Mouse (Mus musculus) hindbrain, embryonic 13.5 days (tissue): ENCODE results near the gene Tk1. TPM values are rescaled to one million over a fixed set of nuclear protein-coding genes. Genes with fewer than 3 reads are reported as not detected.

Source experiments
- ATAC-seq: fragments of 200-750 bp; cut with Nextera tagmentation; 2 replicates; pipeline ENCODE4 v1.8.0; 2017; ENCODE audit warnings: moderate TSS enrichment; ENCODE audit not compliant: low FRiP score
- H3K27ac ChIP-seq: fragments of 300-500 bp; sonication (generic); 2 replicates; pipeline ENCODE4 v1.5.1; 2015; ENCODE audit warnings: inconsistent platforms, mild to moderate bottlenecking, moderate library complexity
- H3K27me3 ChIP-seq: fragments of 300-500 bp; sonication (generic); 2 replicates; pipeline ENCODE4 v1.6.1; 2015; ENCODE audit warnings: mild to moderate bottlenecking, inconsistent platforms
- H3K36me3 ChIP-seq: fragments of 300-500 bp; sonication (generic); 2 replicates; pipeline ENCODE4 v1.6.1; 2015; ENCODE audit warnings: mild to moderate bottlenecking, inconsistent platforms
- H3K4me1 ChIP-seq: fragments of 300-500 bp; sonication (generic); replicated peaks from 2 replicates; pipeline ENCODE4 v1.6.1; 2015; ENCODE audit warnings: inconsistent platforms
- H3K4me2 ChIP-seq: fragments of 300-500 bp; sonication (generic); 2 replicates; pipeline ENCODE4 v1.6.1; 2015; ENCODE audit warnings: inconsistent platforms, mild to moderate bottlenecking, moderate library complexity
- H3K4me3 ChIP-seq: fragments of 300-500 bp; sonication (generic); 2 replicates; pipeline ENCODE4 v1.5.1; 2015; ENCODE audit warnings: mild to moderate bottlenecking, inconsistent platforms
- H3K9ac ChIP-seq: fragments of 300-500 bp; sonication (generic); 2 replicates; pipeline ENCODE4 v1.6.1; 2015; ENCODE audit warnings: mild to moderate bottlenecking, inconsistent platforms
- H3K9me3 ChIP-seq: fragments of 300-500 bp; sonication (generic); 2 replicates; pipeline ENCODE4 v1.6.1; 2016; ENCODE audit warnings: inconsistent platforms
- WGBS: fragments of 180-500 bp; shearing (Covaris S2); methylation state at CpG from one replicate; pipeline ENCODE4 v1.1.7; 2015; 5-methylcytosine and 5-hydroxymethylcytosine counted together
- polyA plus RNA-seq: library from polyadenylated mRNA; unstranded; fragments of >200 nt; fragmentation: Nextera tagmentation; extraction: Ambion mirVana; gene quantifications from 2 replicates; pipeline ENCODE4 v1.2.1, GENCODE M21; 2015

The Tk1 gene
- polyA plus RNA-seq, 1 experiment from 2014 or later, result 25.3 TPM

DNA sequence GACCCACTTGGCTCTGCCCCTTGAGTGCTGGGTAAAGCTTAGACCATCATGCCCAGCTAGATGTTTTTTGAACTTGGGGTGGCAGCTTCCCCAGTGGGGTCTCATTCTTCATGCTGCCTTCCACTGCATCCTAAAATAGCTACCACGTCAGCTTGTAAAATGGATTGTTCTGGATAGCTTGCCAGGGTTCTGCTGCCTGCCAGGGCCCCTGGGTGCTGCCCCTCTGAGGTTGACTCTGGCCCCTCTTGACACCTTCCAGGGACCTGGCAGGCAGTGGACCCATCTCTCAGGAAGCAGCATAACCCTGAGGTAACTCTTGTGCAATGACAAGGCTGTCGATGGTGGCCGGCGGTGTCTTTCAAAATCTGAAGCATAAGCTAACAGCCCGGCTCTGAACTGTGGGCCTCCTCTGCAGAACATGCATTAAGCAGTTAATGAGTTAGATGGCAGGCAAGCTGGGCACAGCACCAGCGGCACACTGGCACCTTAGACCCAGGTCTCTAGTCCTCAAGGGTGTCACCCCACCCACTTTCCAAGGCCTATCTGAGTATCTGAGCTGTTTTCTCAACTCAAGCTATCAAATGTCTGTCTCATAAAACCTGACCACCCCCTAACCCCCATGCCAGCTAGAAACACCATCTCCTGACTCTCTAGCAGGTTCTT lies 11.1 kb downstream of the Tk1 start:
- peaks cover 9% of the 10 kb centered on the region for H3K27me3 ChIP-seq
- peaks cover 25% of the 10 kb centered on the region for H3K4me1 ChIP-seq
- no peak overlapping the region for H3K9ac ChIP-seq
- H3K36me3 ChIP-seq, result peaks cover 4% of the 10 kb centered on the region; the same call in 1 of the 2 replicates
- H3K4me3 ChIP-seq, result no peak overlapping the region
- ATAC-seq, result no peak
- WGBS, result 92% methylated on average over 6 of the region's 6 CpGs
- no peaks in the 10 kb centered on the region for H3K9me3 ChIP-seq
- H3K27ac ChIP-seq, result no peak overlapping the region
- no peak overlapping the region for H3K4me2 ChIP-seq

DNA sequence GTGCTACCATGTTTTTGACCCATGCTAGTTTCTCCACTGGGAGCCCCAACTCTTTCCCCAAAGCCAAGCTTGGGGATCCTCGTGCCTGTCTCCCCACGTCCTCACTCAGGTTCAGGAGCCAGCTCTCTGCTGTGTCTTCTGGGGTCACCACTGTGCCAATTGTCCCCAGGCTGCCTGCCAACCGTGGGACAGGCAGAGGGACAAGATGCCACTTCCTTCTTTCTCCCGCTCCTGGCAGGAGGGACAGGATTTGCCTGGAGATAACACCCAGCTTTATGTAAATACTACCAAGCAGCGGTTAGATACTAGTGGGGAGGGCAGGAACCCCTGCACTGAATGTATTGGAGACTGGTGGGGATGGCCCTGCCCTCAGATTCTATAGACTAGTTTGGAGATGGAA lies 12.0 kb downstream of the Tk1 start:
- no peak for ATAC-seq

DNA sequence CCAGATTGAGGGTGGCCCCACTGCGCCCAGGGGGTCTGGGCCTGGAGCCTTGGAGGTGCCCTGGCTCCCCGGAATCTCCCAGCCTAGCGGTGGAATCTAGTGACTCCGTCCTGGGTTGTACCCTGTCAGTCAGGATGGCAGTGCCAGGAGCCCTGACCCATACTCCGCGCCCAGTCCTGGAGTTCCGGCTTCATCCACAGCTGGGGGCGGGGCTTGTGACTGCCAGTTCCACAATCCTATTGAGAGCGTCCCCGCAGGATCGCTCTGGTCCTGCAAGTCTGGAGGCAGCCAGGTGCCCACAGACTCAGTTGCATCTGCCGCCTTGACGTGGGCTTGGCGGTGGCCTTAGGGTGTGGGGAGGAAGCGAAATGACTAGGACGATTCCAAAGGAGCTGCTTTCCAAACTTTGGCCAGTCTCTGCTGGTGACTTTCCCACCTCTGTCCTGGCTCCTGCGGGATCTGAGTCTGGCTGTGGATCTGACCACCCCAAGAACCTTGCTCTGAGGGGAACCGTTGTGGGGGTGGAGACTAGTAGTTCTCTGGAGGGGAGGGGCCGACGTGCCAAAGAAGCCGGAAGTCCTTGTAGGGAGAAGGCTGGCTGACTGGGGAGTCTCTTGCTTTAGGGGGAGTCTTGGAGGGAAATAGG lies 15.4 kb downstream of the Tk1 start:
- Histone ChIP-seq H3K9ac (peak overlapping the region; percentile 74), H3K4me1 (peaks cover 24% of the 10 kb centered on the region), H3K27ac (no peak overlapping the region), H3K9me3 (no peaks in the 10 kb centered on the region), H3K36me3 (peaks cover 4% of the 10 kb centered on the region; the same call in 1 of the 2 replicates), H3K4me3 (peak overlapping the region; percentile 56), H3K27me3 (peaks cover 25% of the 10 kb centered on the region), H3K4me2 (peak overlapping the region; percentile 90)
- under 1% methylated on average over 21 of the region's 21 CpGs for WGBS
- peak; percentile 76 for ATAC-seq

More for the DNA sequence above, 12.0 kb downstream of the Tk1 start:
- Histone ChIP-seq H3K4me1 (peaks cover 27% of the 10 kb centered on the region), H3K4me3 (no peak overlapping the region), H3K4me2 (no peak overlapping the region), H3K9me3 (no peaks in the 10 kb centered on the region), H3K27ac (no peak overlapping the region), H3K9ac (no peak overlapping the region), H3K36me3 (peaks cover 4% of the 10 kb centered on the region; the same call in 1 of the 2 replicates), H3K27me3 (peaks cover 19% of the 10 kb centered on the region)
- WGBS, result 77% methylated on average over 5 of the region's 5 CpGs

DNA sequence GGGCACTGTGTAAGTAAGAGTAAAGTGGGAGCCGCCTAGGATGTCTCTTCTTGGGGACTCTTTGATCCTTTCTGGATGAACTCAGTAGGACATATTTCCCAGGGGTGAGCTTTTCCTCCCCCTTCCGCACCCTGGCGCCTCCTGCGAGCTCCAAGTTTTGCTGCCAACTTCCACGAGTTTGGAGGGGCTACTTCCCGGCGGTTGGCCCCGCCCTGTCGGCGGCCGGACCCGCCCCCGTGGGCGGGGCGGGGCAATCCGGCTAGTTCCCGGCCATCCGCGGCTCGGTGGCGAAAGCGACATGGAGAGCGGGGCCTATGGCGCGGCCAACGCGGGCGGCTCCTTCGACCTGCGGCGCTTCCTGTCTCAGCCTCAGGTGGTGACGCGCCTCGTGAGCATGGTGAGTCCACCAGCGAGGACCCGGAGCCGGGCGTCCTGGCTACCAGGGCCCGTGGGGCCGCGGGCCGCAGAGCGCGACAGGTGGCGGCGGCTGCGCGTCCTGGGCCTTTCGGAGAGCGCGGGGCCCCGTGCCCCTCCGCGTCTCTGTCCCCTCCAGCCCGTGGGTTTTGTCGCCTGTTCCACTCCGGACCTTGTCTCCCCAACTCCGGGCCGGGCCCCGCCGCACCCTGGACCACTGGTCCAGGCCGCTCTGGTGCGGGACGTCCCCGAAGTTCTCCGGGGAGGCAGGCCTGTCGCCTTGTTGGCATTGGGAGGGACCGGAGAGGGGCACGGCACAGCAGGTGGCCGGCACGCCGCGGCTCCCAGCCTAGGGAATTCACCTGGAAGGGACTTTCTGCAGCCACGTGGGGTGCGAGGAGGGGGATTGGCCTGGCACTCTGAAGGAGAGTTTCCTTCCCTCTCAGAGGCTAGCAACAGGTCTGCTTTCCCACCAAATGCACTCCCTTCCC lies 16.2 kb downstream of the Tk1 start, which contains the start of the genes Gm20708 and Syngr2:
Gm20708 (plus strand) TSS at position 262 of the 905 bp plus-strand sequence.
Syngr2 (plus strand) TSS at position 262 of the 905 bp plus-strand sequence.
- Histone ChIP-seq H3K9ac (peak within 1 kb of the TSS; percentile 74), H3K4me1 (peaks cover 24% of the 10 kb centered on the region), H3K9me3 (no peaks in the 10 kb centered on the region), H3K4me3 (peak within 1 kb of the TSS; percentile 56), H3K36me3 (peaks cover 4% of the 10 kb centered on the region; the same call in 1 of the 2 replicates), H3K27ac (no peak within 1 kb of the TSS), H3K4me2 (peak within 1 kb of the TSS; percentile 90), H3K27me3 (peaks cover 25% of the 10 kb centered on the region)
- WGBS, result under 1% methylated on average over 68 of the region's 75 CpGs
- ATAC-seq, result peak; percentile 57

DNA sequence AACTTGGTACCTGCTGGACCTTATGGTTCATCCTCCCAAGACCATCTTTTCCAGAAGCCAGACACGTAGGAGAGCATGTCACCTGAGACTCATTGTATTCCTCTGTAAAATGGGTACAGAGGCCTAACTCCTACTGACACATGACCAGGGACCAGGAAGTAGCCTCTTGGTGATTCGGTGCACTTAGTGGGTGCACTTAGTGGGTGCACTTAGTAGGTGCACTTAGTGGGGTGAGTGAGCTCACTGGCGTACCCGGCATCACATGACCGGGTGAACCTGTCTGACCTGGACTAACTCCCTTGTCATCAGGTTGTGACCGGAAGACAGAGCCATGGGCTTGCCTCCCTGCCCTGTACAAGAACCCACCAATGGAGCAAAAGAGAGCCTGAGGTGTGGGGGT lies 19.1 kb downstream of the Tk1 start:
- no peaks in the 10 kb centered on the region for H3K9me3 ChIP-seq
- H3K4me1 ChIP-seq, result peaks cover 24% of the 10 kb centered on the region
- no peak for ATAC-seq
- no peak overlapping the region for H3K4me3 ChIP-seq
- H3K27me3 ChIP-seq, result peaks cover 25% of the 10 kb centered on the region
- H3K9ac ChIP-seq, result no peak overlapping the region
- H3K4me2 ChIP-seq, result no peak overlapping the region
- no peaks in the 10 kb centered on the region for H3K36me3 ChIP-seq
- H3K27ac ChIP-seq, result no peak overlapping the region
- WGBS, result 93% methylated on average over 6 of the region's 6 CpGs

DNA sequence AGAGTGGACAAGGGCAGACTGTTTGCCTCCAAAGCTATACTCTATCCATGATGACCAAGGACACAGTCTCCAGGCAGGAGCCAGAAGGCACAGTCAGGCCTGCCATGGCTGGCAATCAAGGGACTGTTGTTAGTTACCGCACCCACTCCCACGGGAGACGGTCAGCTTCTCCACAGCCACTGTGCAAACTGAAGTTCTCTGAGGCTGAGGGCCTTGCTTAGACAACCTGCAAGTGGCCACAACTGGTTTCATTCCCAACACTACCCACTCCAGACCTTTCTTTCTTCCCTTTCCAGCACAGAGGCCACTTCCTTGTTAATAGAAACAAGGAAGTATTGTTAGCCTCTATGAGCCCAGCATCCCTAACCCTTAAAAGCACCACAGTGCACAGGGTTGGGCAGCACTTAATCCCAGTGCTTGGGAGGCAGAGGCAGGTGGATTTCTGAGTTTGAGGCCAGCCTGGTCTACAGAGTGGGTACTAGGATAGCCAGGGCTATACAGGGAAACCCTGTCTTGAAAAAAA lies 22.7 kb downstream of the Tk1 start:
- no peak for ATAC-seq
- Histone ChIP-seq H3K9me3 (no peaks in the 10 kb centered on the region), H3K27ac (no peak overlapping the region), H3K36me3 (no peaks in the 10 kb centered on the region), H3K4me1 (no peaks in the 10 kb centered on the region; the same call in 1 of the 2 replicates), H3K9ac (no peak overlapping the region), H3K27me3 (no peaks in the 10 kb centered on the region), H3K4me2 (no peak overlapping the region), H3K4me3 (no peak overlapping the region)
- WGBS, result 95% methylated on average over 3 of the region's 3 CpGs

DNA sequence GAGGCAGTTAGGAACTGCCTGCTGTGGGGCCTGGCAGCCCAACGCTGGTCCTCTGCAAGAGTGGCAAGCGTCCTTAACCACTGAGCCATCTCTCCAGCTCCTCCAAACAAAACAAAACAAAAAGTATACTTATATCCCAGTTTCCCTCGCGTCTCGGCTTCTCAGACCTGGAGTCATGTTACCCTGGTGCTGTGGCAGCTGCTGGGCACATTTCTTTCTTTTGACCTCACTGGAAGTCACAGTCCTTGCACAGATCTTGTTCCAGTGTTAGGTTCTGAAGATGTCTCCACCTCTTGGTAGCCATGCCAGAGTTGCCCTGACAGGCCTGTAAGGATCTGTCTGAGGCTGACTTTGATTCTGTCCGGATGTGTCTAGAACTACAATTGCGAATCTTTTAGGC lies 24.2 kb downstream of the Tk1 start:
- Histone ChIP-seq H3K36me3 (no peaks in the 10 kb centered on the region), H3K4me3 (no peak overlapping the region), H3K4me1 (no peaks in the 10 kb centered on the region; the same call in 1 of the 2 replicates), H3K4me2 (no peak overlapping the region), H3K9ac (no peak overlapping the region), H3K27me3 (peaks cover 2% of the 10 kb centered on the region; the same call in 1 of the 2 replicates), H3K9me3 (no peaks in the 10 kb centered on the region), H3K27ac (no peak overlapping the region)
- ATAC-seq, result no peak
- WGBS, result 83% methylated on average over 7 of the region's 7 CpGs

DNA sequence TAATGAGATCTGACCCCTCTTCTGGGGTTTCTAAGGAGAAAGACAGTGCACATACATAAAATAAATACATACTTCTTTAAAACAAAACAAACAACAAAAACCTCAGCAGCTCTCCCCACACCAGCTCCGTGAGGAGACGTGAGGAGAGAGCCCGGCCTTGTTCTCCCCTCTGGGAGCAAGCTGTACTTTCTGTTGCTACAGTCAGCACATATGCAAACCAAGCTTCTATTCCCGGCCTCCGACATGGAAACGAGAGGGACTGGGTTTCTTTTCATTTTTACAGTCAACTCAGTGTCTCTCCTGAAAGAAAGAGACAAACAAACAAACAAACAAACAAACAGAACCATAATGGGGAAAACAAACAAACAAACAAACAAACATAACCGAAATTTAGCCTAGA lies 25.9 kb downstream of the Tk1 start:
- Histone ChIP-seq H3K36me3 (no peaks in the 10 kb centered on the region), H3K27me3 (peaks cover 2% of the 10 kb centered on the region; the same call in 1 of the 2 replicates), H3K4me3 (no peak overlapping the region), H3K9ac (no peak overlapping the region), H3K4me2 (no peak overlapping the region), H3K9me3 (no peaks in the 10 kb centered on the region), H3K4me1 (no peaks in the 10 kb centered on the region; the same call in 1 of the 2 replicates), H3K27ac (no peak overlapping the region)
- no peak for ATAC-seq
- WGBS, result 79% methylated on average over 7 of the region's 7 CpGs

DNA sequence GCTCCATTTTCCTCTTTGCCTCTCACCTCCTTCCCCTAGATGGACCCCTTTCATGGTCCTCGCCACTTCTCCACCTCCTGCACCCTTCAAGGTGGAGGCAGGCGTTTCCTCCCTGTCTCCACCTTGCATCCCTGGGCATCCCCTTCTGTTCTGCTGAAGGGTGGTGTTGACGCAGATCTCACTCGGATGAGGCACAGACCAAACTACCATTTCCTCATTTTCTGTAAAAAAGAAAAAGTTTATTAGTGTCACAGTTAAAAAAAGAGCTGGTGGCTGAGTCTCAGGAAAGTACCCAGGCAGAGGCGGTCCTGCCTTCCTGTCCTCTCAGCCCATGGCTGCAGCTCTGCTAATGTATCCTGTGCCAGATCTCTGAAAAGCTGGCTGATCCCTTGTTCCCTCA lies 26.7 kb downstream of the Tk1 start:
- WGBS, result 66% methylated on average over 5 of the region's 5 CpGs

DNA sequence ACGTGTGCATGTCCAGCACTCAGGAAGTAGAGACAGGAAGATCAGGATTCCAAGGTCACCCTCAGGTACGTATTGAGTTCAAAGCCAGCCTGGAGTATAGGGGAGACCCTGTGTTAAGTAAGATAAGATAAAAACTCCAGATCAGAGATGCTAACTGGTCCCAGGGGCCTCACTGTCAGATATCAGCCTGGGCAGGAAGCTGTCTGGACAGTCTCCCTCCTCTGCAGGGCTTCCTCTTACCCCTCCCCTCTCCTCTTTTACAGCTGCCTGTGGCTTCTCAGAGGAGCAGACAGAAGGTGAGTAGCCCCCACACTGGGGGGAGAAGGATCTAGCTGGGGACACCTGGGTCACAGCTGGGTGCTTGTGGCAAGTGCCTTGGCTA lies 27.7 kb downstream of the Tk1 start:
- WGBS, result 45% methylated on average over 2 of the region's 2 CpGs
- ATAC-seq, result no peak
- H3K4me3 ChIP-seq, result no peak overlapping the region

More for the DNA sequence above, 26.7 kb downstream of the Tk1 start:
- Histone ChIP-seq H3K36me3 (no peaks in the 10 kb centered on the region), H3K27ac (no peak overlapping the region), H3K4me3 (no peak overlapping the region), H3K9ac (no peak overlapping the region), H3K9me3 (no peaks in the 10 kb centered on the region), H3K4me1 (no peaks in the 10 kb centered on the region; the same call in 1 of the 2 replicates), H3K4me2 (no peak overlapping the region), H3K27me3 (peaks cover 2% of the 10 kb centered on the region; the same call in 1 of the 2 replicates)
- ATAC-seq, result no peak

DNA sequence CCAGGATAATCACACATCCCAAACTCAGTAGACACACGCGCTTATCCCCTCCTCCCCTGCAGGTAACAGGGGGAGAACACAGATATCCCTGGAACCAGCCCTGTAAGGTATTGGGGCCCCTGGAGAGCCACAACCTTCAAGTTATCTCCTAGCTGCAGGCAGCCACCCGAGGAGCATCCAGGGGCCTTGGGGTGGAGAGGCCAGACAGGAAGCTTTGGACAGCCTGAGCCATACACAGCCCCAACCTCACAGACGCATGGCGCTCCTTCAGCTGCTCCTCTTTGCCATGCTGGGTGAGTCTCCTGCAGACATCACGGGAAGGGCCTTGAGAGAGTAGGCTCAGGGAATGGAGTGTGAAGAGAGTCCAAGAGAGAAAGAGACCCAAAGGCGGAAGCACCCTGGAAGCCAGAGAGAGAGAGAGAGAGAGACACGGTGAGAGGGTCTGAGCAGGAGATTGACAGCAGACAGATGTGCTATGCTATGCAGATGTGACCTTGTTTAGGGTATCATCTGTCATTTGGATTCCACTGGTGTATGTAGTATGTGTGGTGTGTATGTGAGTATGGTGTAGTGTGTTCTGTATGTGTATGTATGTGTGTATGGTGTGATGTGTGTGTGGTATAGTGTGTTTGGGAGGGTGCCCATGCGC lies 28.3 kb downstream of the Tk1 start, which contains the start of gene 6030468B19Rik:
6030468B19Rik (plus strand) TSS at position 150 of the 649 bp plus-strand sequence.
- H3K4me3 ChIP-seq, result no peak within 1 kb of the TSS
- H3K27ac ChIP-seq, result no peak within 1 kb of the TSS
- H3K9ac ChIP-seq, result no peak within 1 kb of the TSS
- no peak within 1 kb of the TSS for H3K4me2 ChIP-seq
- H3K4me1 ChIP-seq, result no peaks in the 10 kb centered on the region; the same call in 1 of the 2 replicates
- 71% methylated on average over 9 of the region's 9 CpGs for WGBS
- no peaks in the 10 kb centered on the region for H3K9me3 ChIP-seq
- no peaks in the 10 kb centered on the region for H3K36me3 ChIP-seq
- no peak for ATAC-seq
- H3K27me3 ChIP-seq, result peaks cover 4% of the 10 kb centered on the region; the same call in 1 of the 2 replicates

More for the DNA sequence above, 27.7 kb downstream of the Tk1 start:
- Histone ChIP-seq H3K36me3 (no peaks in the 10 kb centered on the region), H3K27me3 (peaks cover 2% of the 10 kb centered on the region; the same call in 1 of the 2 replicates), H3K4me1 (no peaks in the 10 kb centered on the region; the same call in 1 of the 2 replicates), H3K27ac (no peak overlapping the region), H3K9me3 (no peaks in the 10 kb centered on the region), H3K9ac (no peak overlapping the region), H3K4me2 (no peak overlapping the region)
